Mouse (Mus musculus) hindbrain, embryonic 11.5 days (tissue): ENCODE data around the gene Gm21836. TPM values are rescaled to one million over a fixed set of nuclear protein-coding genes. Genes with fewer than 3 reads are reported as not detected.
"Not testable (repeated sequence)": the region's sequence is repeated elsewhere in the genome, so short reads cannot be mapped to it uniquely, and the experiment has no call there.

Experiments used
- ATAC-seq: fragments of 200-750 bp; cut with Nextera tagmentation; 2 replicates; pipeline ENCODE4 v1.8.0; 2017; ENCODE audit warnings: mild to moderate bottlenecking, moderate TSS enrichment, moderate library complexity; ENCODE audit not compliant: low FRiP score
- DNase-seq: peaks from one replicate; pipeline ENCODE4 v3.0.0-alpha.2; 2015; ENCODE audit warnings: low spot score
- H3K27ac ChIP-seq: fragments of 300-500 bp; sonication (generic); 2 replicates; pipeline ENCODE4 v1.5.1; 2014; ENCODE audit warnings: mild to moderate bottlenecking, low read depth, low read length
- H3K27me3 ChIP-seq: fragments of 300-500 bp; sonication (generic); 2 replicates; pipeline ENCODE4 v1.6.1; 2014; ENCODE audit warnings: mild to moderate bottlenecking, low read length, moderate library complexity, mixed read lengths; ENCODE audit not compliant: control insufficient read depth, insufficient read depth
- H3K36me3 ChIP-seq: fragments of 300-500 bp; sonication (generic); 2 replicates; pipeline ENCODE4 v1.6.1; 2014; ENCODE audit warnings: mild to moderate bottlenecking, low read length, moderate library complexity, mixed read lengths; ENCODE audit not compliant: control insufficient read depth, insufficient read depth
- H3K4me1 ChIP-seq: fragments of 300-500 bp; sonication (generic); replicated peaks from 2 replicates; pipeline ENCODE4 v1.6.1; 2014; ENCODE audit warnings: low read length, mixed read lengths; ENCODE audit not compliant: control insufficient read depth, insufficient read depth
- H3K4me2 ChIP-seq: fragments of 300-500 bp; sonication (generic); replicated peaks from 2 replicates; pipeline ENCODE4 v1.6.1; 2014; ENCODE audit warnings: mild to moderate bottlenecking, low read depth, low read length
- H3K4me3 ChIP-seq: fragments of 300-500 bp; sonication (generic); 2 replicates; pipeline ENCODE4 v1.5.1; 2014; ENCODE audit warnings: low read depth, low read length
- H3K9ac ChIP-seq: fragments of 300-500 bp; sonication (generic); 2 replicates; pipeline ENCODE4 v1.6.1; 2014; ENCODE audit warnings: low read depth, low read length
- H3K9me3 ChIP-seq: fragments of 300-500 bp; sonication (generic); 2 replicates; pipeline ENCODE4 v1.6.1; 2016; ENCODE audit warnings: low read length; ENCODE audit not compliant: control insufficient read depth
- WGBS: fragments of 180-500 bp; shearing (Covaris S2); extraction: QIAGEN DNeasy Blood & Tissue Kit; methylation state at CpG from one replicate; pipeline ENCODE4 v1.1.7; 2014; 5-methylcytosine and 5-hydroxymethylcytosine counted together
- polyA plus RNA-seq: library from polyadenylated mRNA; unstranded; fragments of >200 nt; fragmentation: Nextera tagmentation; extraction: Ambion mirVana; gene quantifications from 2 replicates; pipeline ENCODE4 v1.2.1, GENCODE M21; 2014

Gm21836 gene
- polyA plus RNA-seq = not detected in 2 replicates

GRCm38 (mm10) chr9:124493693-124494092, at the start of gene Gm21836:
Gm21836 (minus strand) TSS chr9:124493793.
- H3K9ac ChIP-seq, ATAC-seq, H3K4me2 ChIP-seq, H3K27me3 ChIP-seq, H3K4me3 ChIP-seq, H3K36me3 ChIP-seq, DNase-seq, H3K9me3 ChIP-seq, H3K27ac ChIP-seq, H3K4me1 ChIP-seq: not testable (repeated sequence)
- 89% methylated on average over 2 of the region's 2 CpGs for WGBS

DNA sequence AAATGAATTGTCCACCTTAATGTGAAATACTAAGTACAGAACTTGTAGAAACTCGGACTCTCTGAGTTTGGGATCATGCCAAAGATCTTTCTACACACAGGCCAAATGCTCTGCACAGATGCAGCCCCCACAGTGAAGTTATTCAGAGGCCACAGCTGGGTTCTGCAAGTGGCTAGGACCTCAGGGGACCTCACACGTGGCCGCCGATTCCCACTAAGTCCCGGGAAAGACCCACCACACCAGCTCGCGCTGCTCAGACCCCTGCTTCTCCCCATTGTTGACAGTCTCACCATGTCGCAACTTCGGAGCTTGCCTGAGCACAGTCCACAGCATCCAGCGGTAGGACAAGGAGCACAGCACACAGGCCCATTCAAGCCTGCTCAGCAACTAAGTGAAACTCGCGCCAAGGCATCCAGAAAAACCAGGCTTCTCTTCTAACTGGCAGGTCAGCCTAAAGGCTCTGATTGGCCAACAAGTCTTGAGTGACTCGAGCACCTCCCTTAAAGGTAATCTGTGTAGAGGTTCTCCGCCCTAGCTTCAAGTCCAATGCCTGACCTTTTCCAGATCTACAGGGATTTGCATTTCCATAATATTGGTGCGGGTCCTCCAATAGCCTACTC, 13.1 kb downstream of the Gm21836 start:
- not testable (repeated sequence) for H3K4me3 ChIP-seq, H3K9me3 ChIP-seq, H3K27ac ChIP-seq, H3K4me1 ChIP-seq, H3K27me3 ChIP-seq, ATAC-seq, DNase-seq, H3K36me3 ChIP-seq, H3K9ac ChIP-seq, H3K4me2 ChIP-seq
- 65% methylated on average over 13 of the region's 15 CpGs for WGBS

GRCm38 (mm10) chr9:124478081-124478480, 15.5 kb downstream of the Gm21836 start:
- H3K27ac ChIP-seq = no peak overlapping the region
- peaks cover 6% of the 10 kb centered on the region for H3K36me3 ChIP-seq
- DNase-seq (no peak), ATAC-seq (no peak)
- WGBS = 83% methylated on average over 3 of the region's 3 CpGs
- no peak overlapping the region for H3K4me2 ChIP-seq
- H3K4me3 ChIP-seq = no peak overlapping the region
- no peaks in the 10 kb centered on the region for H3K9me3 ChIP-seq
- no peaks in the 10 kb centered on the region for H3K27me3 ChIP-seq
- H3K4me1 ChIP-seq = no peaks in the 10 kb centered on the region
- no peak overlapping the region for H3K9ac ChIP-seq

- no peaks in the 10 kb centered on the region for H3K9me3 ChIP-seq
- H3K4me2 ChIP-seq = no peak within 1 kb of the TSS
- 97% methylated on average over 22 of the region's 22 CpGs for WGBS
- ATAC-seq (peak; percentile 72), DNase-seq (peak; percentile 8)
- no peaks in the 10 kb centered on the region for H3K27me3 ChIP-seq
- no peak within 1 kb of the TSS for H3K9ac ChIP-seq
- no peak within 1 kb of the TSS for H3K4me3 ChIP-seq
- no peaks in the 10 kb centered on the region for H3K4me1 ChIP-seq
- H3K36me3 ChIP-seq = peaks cover 6% of the 10 kb centered on the region
- no peak within 1 kb of the TSS for H3K27ac ChIP-seq
Observed at GRCm38 (mm10) chr9:124476096-124476902, 17.3 kb downstream of the Gm21836 start, which contains the start of gene Ppp2r3d. Ppp2r3d (minus strand) TSS chr9:124476898.

DNA sequence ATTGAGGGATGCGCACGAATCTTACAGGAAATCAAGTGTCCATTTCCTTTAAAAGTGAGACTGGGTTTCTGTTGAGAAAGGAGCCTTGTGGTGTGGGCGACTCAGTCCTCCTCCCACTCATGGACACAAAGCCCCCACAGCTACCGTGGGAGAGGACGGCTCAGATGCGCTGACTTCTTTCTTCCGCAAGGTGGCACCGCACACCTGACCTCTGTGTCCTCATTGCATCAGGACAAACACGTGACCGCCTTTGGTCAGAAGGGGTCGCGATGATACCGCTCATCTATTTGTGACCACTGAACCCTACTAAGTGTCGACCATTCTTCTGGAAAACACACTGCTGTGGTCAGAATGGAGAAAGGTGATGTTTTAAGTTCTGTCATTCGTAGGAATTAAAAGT, 17.9 kb downstream of the Gm21836 start:
- Histone ChIP-seq H3K36me3 (peaks cover 6% of the 10 kb centered on the region), H3K9me3 (no peaks in the 10 kb centered on the region), H3K4me2 (no peak overlapping the region), H3K4me3 (no peak overlapping the region), H3K4me1 (no peaks in the 10 kb centered on the region), H3K27ac (no peak overlapping the region), H3K9ac (no peak overlapping the region), H3K27me3 (no peaks in the 10 kb centered on the region)
- 82% methylated on average over 15 of the region's 15 CpGs for WGBS
- no peak for DNase-seq
- peak; percentile 40 for ATAC-seq

- DNase-seq (peak; percentile 42), ATAC-seq (no peak)
- no peaks in the 10 kb centered on the region for H3K27me3 ChIP-seq
- no peak overlapping the region for H3K4me3 ChIP-seq
- no peak overlapping the region for H3K9ac ChIP-seq
- no peak overlapping the region for H3K27ac ChIP-seq
- H3K4me2 ChIP-seq = no peak overlapping the region
- H3K9me3 ChIP-seq = no peaks in the 10 kb centered on the region
- H3K36me3 ChIP-seq = no peaks in the 10 kb centered on the region
- no peaks in the 10 kb centered on the region for H3K4me1 ChIP-seq
- 2% methylated on average over 1 of the region's 1 CpGs for WGBS
Observed at GRCm38 (mm10) chr9:124456572-124456971, 37.0 kb downstream of the Gm21836 start.

Other genes starting within 250 kb of the Gm21836 start
- 4.8 and 7.8 TPM in 2 replicates for gene 2010315B03Rik, start 181.1 kb downstream of the Gm21836 start, polyA plus RNA-seq
- 110 and 118 TPM in 2 replicates for gene Ppp2r3d, start 16.9 kb downstream of the Gm21836 start, polyA plus RNA-seq